Mouse (Mus musculus) layer of hippocampus, adult 2 months (tissue): ENCODE data around the gene Olfr1209. TPM values are rescaled to one million over a fixed set of nuclear protein-coding genes. Genes with fewer than 3 reads are reported as not detected.

Source experiments
- DNase-seq, 2 experiments: peaks; one replicate each; pipeline ENCODE4 v3.0.0; 2022; ENCODE audit warnings: low spot score in 2 of 2
- H3K27ac ChIP-seq: fragments of 200-600 bp; 2 replicates; pipeline ENCODE4 v1.8.1; 2022
- H3K4me3 ChIP-seq: fragments of 200-600 bp; 2 replicates; pipeline ENCODE4 v1.8.1; 2022; ENCODE audit warnings: mild to moderate bottlenecking
- CTCF ChIP-seq: fragments of 200-600 bp; conservative IDR thresholded peaks from 2 replicates; pipeline ENCODE4 v1.8.1; 2022; ENCODE audit warnings: antibody characterized with exemption, mild to moderate bottlenecking, moderate library complexity
- long read RNA-seq, 2 experiments: library from polyadenylated mRNA; stranded (forward); transcript quantifications; one replicate each; pipeline ENCODE4 v2.0.0; 2021; ENCODE audit warnings: borderline mapping rate in 2 of 2
- total RNA-seq, 2 experiments: library from RNA; stranded (reverse); gene quantifications; 2 replicates each; pipeline ENCODE4 v1.2.3; 2021

Olfr1209 gene
- not detected for total RNA-seq
- long read RNA-seq, experiment 1 = 0 reads
- long read RNA-seq, experiment 2 = 0 reads

- TF ChIP-seq CTCF = no peak
- H3K4me3 ChIP-seq = no peak within 1 kb of the TSS
Measured at GRCm38 (mm10) chr2:88915057-88915456, at the start of gene Olfr1209. Gene Olfr1209, minus strand, starts transcription at chr2:88915157.

GRCm38 (mm10) chr2:88953669-88954068 is 38.7 kb upstream of the Olfr1209 start, which contains the start of gene Olfr1212:
Gene Olfr1212, plus strand, starts transcription at chr2:88953969.
- no peak for TF ChIP-seq CTCF
- H3K27ac ChIP-seq = no peak within 1 kb of the TSS
- H3K4me3 ChIP-seq = no peak within 1 kb of the TSS
- no peak for DNase-seq

More at GRCm38 (mm10) chr2:88915057-88915456, at the start of gene Olfr1209:
- no peak within 1 kb of the TSS for H3K27ac ChIP-seq
- DNase-seq = no peak

- DNase-seq = no peak
- no peak within 1 kb of the TSS for H3K27ac ChIP-seq
Measured at GRCm38 (mm10) chr2:88938011-88938410, 23.1 kb upstream of the Olfr1209 start, which contains the start of gene Olfr1211. Gene Olfr1211, minus strand, starts transcription at chr2:88938111.

GRCm38 (mm10) chr2:88902211-88902610 is 12.7 kb downstream of the Olfr1209 start, which contains the start of gene Olfr1208:
Gene Olfr1208, minus strand, starts transcription at chr2:88902311.
- no peak for DNase-seq
- TF ChIP-seq CTCF = no peak
- no peak within 1 kb of the TSS for H3K4me3 ChIP-seq
- H3K27ac ChIP-seq = no peak within 1 kb of the TSS

More at GRCm38 (mm10) chr2:88938011-88938410, 23.1 kb upstream of the Olfr1209 start, which contains the start of gene Olfr1211:
- TF ChIP-seq CTCF = no peak
- no peak within 1 kb of the TSS for H3K4me3 ChIP-seq

GRCm38 (mm10) chr2:88862931-88863330 is 52.0 kb downstream of the Olfr1209 start, which contains the start of gene Olfr1206:
Gene Olfr1206, plus strand, starts transcription at chr2:88863231.
- no peak within 1 kb of the TSS for H3K27ac ChIP-seq
- DNase-seq = no peak
- H3K4me3 ChIP-seq = no peak within 1 kb of the TSS
- no peak for TF ChIP-seq CTCF

Other genes starting within 250 kb of the Olfr1209 start
- gene Olfr1193, start 239.5 kb downstream of the Olfr1209 start, total RNA-seq = not detected
- not detected for gene Olfr1195, start 226.0 kb downstream of the Olfr1209 start, total RNA-seq
- not detected for gene Olfr1196, start 210.6 kb downstream of the Olfr1209 start, total RNA-seq
- not detected for gene Olfr1197, start 182.8 kb downstream of the Olfr1209 start, total RNA-seq
- not detected for gene Olfr1198, start 163.8 kb downstream of the Olfr1209 start, total RNA-seq
- not detected for gene Olfr1199, start 154.7 kb downstream of the Olfr1209 start, total RNA-seq
- not detected for gene Olfr1200, start 144.7 kb downstream of the Olfr1209 start, total RNA-seq
- not detected for gene Olfr1201, start 122.1 kb downstream of the Olfr1209 start, total RNA-seq
- gene Olfr1202, start 100.7 kb downstream of the Olfr1209 start, total RNA-seq = not detected
- not detected for gene Olfr1205, start 85.4 kb downstream of the Olfr1209 start, total RNA-seq
- gene Olfr1204, start 65.9 kb downstream of the Olfr1209 start, total RNA-seq = not detected
- gene Olfr1206, start 51.9 kb downstream of the Olfr1209 start, total RNA-seq = not detected
- gene Olfr1208, start 12.8 kb downstream of the Olfr1209 start, total RNA-seq = not detected
- not detected for gene Olfr1211, start 23.0 kb upstream of the Olfr1209 start, total RNA-seq
- gene Olfr1212, start 38.8 kb upstream of the Olfr1209 start, total RNA-seq = not detected
- gene Gm13762, start 65.1 kb upstream of the Olfr1209 start, total RNA-seq = not detected
- not detected for gene Olfr1214, start 77.5 kb upstream of the Olfr1209 start, total RNA-seq
- not detected for gene Olfr1215, start 91.8 kb upstream of the Olfr1209 start, total RNA-seq
- gene Olfr1216, start 103.2 kb upstream of the Olfr1209 start, total RNA-seq = not detected
- not detected for gene Olfr1217, start 116.9 kb upstream of the Olfr1209 start, total RNA-seq
- gene Olfr1218, start 146.0 kb upstream of the Olfr1209 start, total RNA-seq = not detected
- gene Olfr1219, start 168.4 kb upstream of the Olfr1209 start, total RNA-seq = not detected
- not detected for gene Olfr1220, start 191.7 kb upstream of the Olfr1209 start, total RNA-seq
- gene Olfr1221, start 202.1 kb upstream of the Olfr1209 start, total RNA-seq = not detected
- not detected for gene Olfr1222, start 217.9 kb upstream of the Olfr1209 start, total RNA-seq
- gene Olfr1223, start 236.4 kb upstream of the Olfr1209 start, total RNA-seq = not detected
- gene Olfr1224-ps1, start 248.9 kb upstream of the Olfr1209 start, total RNA-seq = not detected